Mouse (Mus musculus) ES-Bruce4 (cell line): ENCODE measurements around the gene Olfr983.

Experiments
- EP300 ChIP-seq: IDR thresholded peaks from 2 replicates; pipeline ENCODE4 v1.6.1; 2011; ENCODE audit warnings: low read depth, low read length; ENCODE audit not compliant: insufficient read depth
- POLR2A ChIP-seq: IDR thresholded peaks from one replicate; pipeline ENCODE4 v1.8.1; 2011; ENCODE audit warnings: low read length; ENCODE audit not compliant: insufficient read depth

DNA sequence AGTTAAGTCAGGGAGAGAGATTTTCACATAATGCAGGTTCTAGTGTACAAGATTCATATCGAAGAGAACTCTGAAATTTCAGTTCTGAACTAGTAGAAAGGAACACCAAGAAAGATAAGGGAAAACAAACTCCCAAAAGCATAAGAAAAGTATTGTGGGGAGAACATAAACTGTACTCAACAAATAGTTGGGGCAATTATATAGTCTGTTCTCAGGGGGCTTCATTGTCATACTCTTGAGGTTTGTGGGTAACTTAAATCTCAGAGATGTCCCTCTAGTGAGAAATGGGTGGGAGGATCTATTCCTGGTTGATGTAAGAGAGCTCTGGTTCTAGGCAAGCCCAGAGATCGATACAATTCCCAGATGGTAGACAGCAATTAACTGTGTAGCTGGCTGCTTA is 19.9 kb downstream of the Olfr983 start, which contains the start of gene Olfr982:
- TF ChIP-seq EP300 (no peak), POLR2A (no peak)
